Comparison of ENCODE assay signal across 8 mouse cellular contexts in genomic region chr5:123019336-123020016, GRCm38 (mm10). TPM values are rescaled to one million over a fixed set of nuclear protein-coding genes. Genes with fewer than 3 reads are reported as not detected.
DNase-seq lines count a peak whose midpoint lies in the region; ATAC-seq and TF ChIP-seq lines count a peak whose summit lies in the region.

No protein-coding gene starts in this region.

- no peaks in the 10 kb centered on the region for H3K27me3 ChIP-seq in liver, adult 2 months (ENCODE audit: control insufficient read depth, insufficient read depth, low read length)
- no peaks in the 10 kb centered on the region for H3K27me3 ChIP-seq in limb, embryonic 13.5 days
- H3K27me3 ChIP-seq in neural tube, embryonic 14.5 days (ENCODE audit: control insufficient read depth, insufficient read depth, low read length): no peaks in the 10 kb centered on the region

- DNase-seq in liver, adult 2 months (ENCODE audit: extremely low read depth, low read depth, low spot score): peak; percentile 54
- DNase-seq in liver: no peak
- no peak for DNase-seq in B cell, adult 2 months
- DNase-seq in left cerebral cortex, adult 18-20 months (ENCODE audit: low spot score in 2 of 2): no peak

- TF ChIP-seq CTCF in liver, adult 2 months (IDR thresholded peaks at IDR 0.05; ENCODE audit: low read depth, low read length): no peak

- WGBS in liver, adult 2 months: 39% methylated on average over 10 of the region's 10 CpGs
- WGBS in limb, embryonic 13.5 days: 38% methylated on average over 10 of the region's 10 CpGs
- WGBS in neural tube, embryonic 14.5 days: 53% methylated on average over 10 of the region's 10 CpGs

- TF ChIP-seq POLR2A in liver, adult 2 months (IDR thresholded peaks at IDR 0.05; ENCODE audit: extremely low read depth, insufficient read depth, low read length): no peak

- no peak overlapping the region for H3K9ac ChIP-seq in liver, adult 2 months (ENCODE audit: low read depth, low read length)
- H3K9ac ChIP-seq in limb, embryonic 13.5 days: peak overlapping the region; percentile 36
- no peak overlapping the region for H3K9ac ChIP-seq in neural tube, embryonic 14.5 days (replicated peaks; ENCODE audit: low read depth, low read length)

- H3K9me3 ChIP-seq in limb, embryonic 13.5 days: no peaks in the 10 kb centered on the region
- no peaks in the 10 kb centered on the region for H3K9me3 ChIP-seq in neural tube, embryonic 14.5 days (ENCODE audit: control insufficient read depth, low read length)

- peak; percentile 26 for ATAC-seq in granulocyte monocyte progenitor cell, adult 5-6 weeks (replicated peaks; ENCODE audit: poor library complexity, severe bottlenecking)
- no peak for ATAC-seq in limb, embryonic 13.5 days (ENCODE audit: low FRiP score, low read depth)
- no peak for ATAC-seq in neural tube, embryonic 14.5 days (ENCODE audit: low read depth)
- ATAC-seq in erythroblast, adult 5-6 weeks (replicated peaks; ENCODE audit: low FRiP score, poor library complexity, severe bottlenecking): no peak

- peak overlapping the region; percentile 33; the same call in 1 of the 2 replicates for H3K4me2 ChIP-seq in limb, embryonic 13.5 days (replicated peaks)
- no peak overlapping the region for H3K4me2 ChIP-seq in neural tube, embryonic 14.5 days (ENCODE audit: low read depth, low read length)

- H3K79me2 ChIP-seq in liver, adult 2 months (ENCODE audit: control insufficient read depth, insufficient read depth, low read length): peaks cover 24% of the 10 kb centered on the region; the same call in 1 of the 2 replicates

- peak overlapping the region; percentile 45 for H3K27ac ChIP-seq in liver, adult 2 months (replicated peaks; ENCODE audit: insufficient read depth, low read depth, low read length)
- H3K27ac ChIP-seq in limb, embryonic 13.5 days: peak overlapping the region; percentile 72
- peak overlapping the region; percentile 62 for H3K27ac ChIP-seq in neural tube, embryonic 14.5 days (ENCODE audit: low read depth, low read length)

- H3K36me3 ChIP-seq in liver, adult 2 months (ENCODE audit: control insufficient read depth, insufficient read depth, low read length): no peaks in the 10 kb centered on the region
- peaks cover 6% of the 10 kb centered on the region; the same call in 1 of the 2 replicates for H3K36me3 ChIP-seq in limb, embryonic 13.5 days
- H3K36me3 ChIP-seq in neural tube, embryonic 14.5 days (ENCODE audit: control insufficient read depth, insufficient read depth, low read length): no peaks in the 10 kb centered on the region

- peaks cover 46% of the 10 kb centered on the region for H3K4me1 ChIP-seq in liver, adult 2 months (ENCODE audit: control insufficient read depth, insufficient read depth, low read length)
- peaks cover 47% of the 10 kb centered on the region for H3K4me1 ChIP-seq in limb, embryonic 13.5 days
- H3K4me1 ChIP-seq in neural tube, embryonic 14.5 days (ENCODE audit: control insufficient read depth, insufficient read depth, low read length): peaks cover 15% of the 10 kb centered on the region; the same call in 1 of the 2 replicates

- no peak overlapping the region for H3K4me3 ChIP-seq in liver, adult 2 months (ENCODE audit: insufficient read depth, low read depth, low read length)
- H3K4me3 ChIP-seq in limb, embryonic 13.5 days: no peak overlapping the region
- no peak overlapping the region for H3K4me3 ChIP-seq in neural tube, embryonic 14.5 days (ENCODE audit: low read depth, low read length)

RNA-seq across cellular contexts. Expression of gene Orai1, which starts 4.6 kb away (rescaled TPM):
- total RNA-seq in liver, adult 2 months (2014; rRNA removed): 4.2 and 5.8 TPM in 2 replicates
- 39.3 and 43.1 TPM in 2 replicates for polyA plus RNA-seq in liver, adult 2 months (2012; rRNA removed)
- total RNA-seq in granulocyte monocyte progenitor cell, adult 5-6 weeks (2014; fragmentation: Nextera tagmentation): 40.9 and 43.8 TPM in 2 replicates
- 15.6 and 22.4 TPM in 2 replicates for total RNA-seq in granulocyte monocyte progenitor cell, adult 5-6 weeks (2017)
- 15.3 and 15.5 TPM in 2 replicates for polyA plus RNA-seq in limb, embryonic 13.5 days (2015; fragmentation: Nextera tagmentation; extraction: Ambion mirVana)
- polyA plus RNA-seq in neural tube, embryonic 14.5 days (2014; fragmentation: Nextera tagmentation; extraction: Ambion mirVana): 13.0 and 17.3 TPM in 2 replicates
- total RNA-seq in erythroblast, adult 5-6 weeks (2015; ENCODE audit: low replicate concordance): 23.6 and 25.1 TPM in 2 replicates
- 0.84 and 7.8 TPM in 2 replicates for total RNA-seq in erythroblast, adult 5-6 weeks (2017; ENCODE audit: low replicate concordance)
- total RNA-seq in left cerebral cortex, adult 18-20 months (2021): 1 to 10 TPM; 8.8 to 10.0 TPM

RNA-seq across cellular contexts. Expression of gene Morn3, which starts 27.3 kb away (rescaled TPM):
- total RNA-seq in liver, adult 2 months (2014; rRNA removed): not detected in 2 replicates
- not detected in 2 replicates for polyA plus RNA-seq in liver, adult 2 months (2012; rRNA removed)
- 0.58 TPM in 1 of 2 replicates, not detected in the other for total RNA-seq in granulocyte monocyte progenitor cell, adult 5-6 weeks (2014; fragmentation: Nextera tagmentation)
- not detected in 2 replicates for total RNA-seq in granulocyte monocyte progenitor cell, adult 5-6 weeks (2017)
- polyA plus RNA-seq in limb, embryonic 13.5 days (2015; fragmentation: Nextera tagmentation; extraction: Ambion mirVana): 0.92 TPM in 1 of 2 replicates, not detected in the other
- polyA plus RNA-seq in neural tube, embryonic 14.5 days (2014; fragmentation: Nextera tagmentation; extraction: Ambion mirVana): 0.37 and 0.43 TPM in 2 replicates
- total RNA-seq in erythroblast, adult 5-6 weeks (2015; ENCODE audit: low replicate concordance): not detected in 2 replicates
- not detected in 2 replicates for total RNA-seq in erythroblast, adult 5-6 weeks (2017; ENCODE audit: low replicate concordance)
- total RNA-seq in left cerebral cortex, adult 18-20 months (2021): under 1 TPM in 1 of 2 experiments, not detected in 1; 0.40 TPM

RNA-seq across cellular contexts. Expression of gene Kdm2b, which starts 29.9 kb away (rescaled TPM):
- total RNA-seq in liver, adult 2 months (2014; rRNA removed): 3.0 and 4.9 TPM in 2 replicates
- 5.5 and 7.1 TPM in 2 replicates for polyA plus RNA-seq in liver, adult 2 months (2012; rRNA removed)
- total RNA-seq in granulocyte monocyte progenitor cell, adult 5-6 weeks (2014; fragmentation: Nextera tagmentation): 42.8 and 63.5 TPM in 2 replicates
- 54.8 and 58.7 TPM in 2 replicates for total RNA-seq in granulocyte monocyte progenitor cell, adult 5-6 weeks (2017)
- polyA plus RNA-seq in limb, embryonic 13.5 days (2015; fragmentation: Nextera tagmentation; extraction: Ambion mirVana): 64.3 and 66.6 TPM in 2 replicates
- polyA plus RNA-seq in neural tube, embryonic 14.5 days (2014; fragmentation: Nextera tagmentation; extraction: Ambion mirVana): 82.7 and 92.6 TPM in 2 replicates
- 7.5 and 9.4 TPM in 2 replicates for total RNA-seq in erythroblast, adult 5-6 weeks (2015; ENCODE audit: low replicate concordance)
- total RNA-seq in erythroblast, adult 5-6 weeks (2017; ENCODE audit: low replicate concordance): 11.3 and 28.3 TPM in 2 replicates
- total RNA-seq in left cerebral cortex, adult 18-20 months (2021): 10 to 100 TPM; 24.2 to 25.5 TPM

RNA-seq across cellular contexts. Expression of gene Tmem120b, which starts 48.7 kb away (rescaled TPM):
- total RNA-seq in liver, adult 2 months (2014; rRNA removed): 2.7 and 3.4 TPM in 2 replicates
- polyA plus RNA-seq in liver, adult 2 months (2012; rRNA removed): 2.0 and 3.8 TPM in 2 replicates
- 1.8 and 3.1 TPM in 2 replicates for total RNA-seq in granulocyte monocyte progenitor cell, adult 5-6 weeks (2014; fragmentation: Nextera tagmentation)
- total RNA-seq in granulocyte monocyte progenitor cell, adult 5-6 weeks (2017): 1.6 and 2.3 TPM in 2 replicates
- polyA plus RNA-seq in limb, embryonic 13.5 days (2015; fragmentation: Nextera tagmentation; extraction: Ambion mirVana): 16.7 and 19.1 TPM in 2 replicates
- 15.6 and 16.1 TPM in 2 replicates for polyA plus RNA-seq in neural tube, embryonic 14.5 days (2014; fragmentation: Nextera tagmentation; extraction: Ambion mirVana)
- total RNA-seq in erythroblast, adult 5-6 weeks (2015; ENCODE audit: low replicate concordance): 14.4 and 28.6 TPM in 2 replicates
- total RNA-seq in erythroblast, adult 5-6 weeks (2017; ENCODE audit: low replicate concordance): 25.6 and 61.1 TPM in 2 replicates
- 10 to 100 TPM; 13.2 to 13.8 TPM for total RNA-seq in left cerebral cortex, adult 18-20 months (2021)
